Mouse (Mus musculus) c-Kit-positive CD71-positive TER-119-positive erythroid progenitor cells, embryonic 14.5 days (primary cell): Measurements from ENCODE around the gene Tjp3.

Experiments
- DNase-seq: peaks from one replicate; pipeline ENCODE4 v3.0.0-alpha.2; 2013; ENCODE audit warnings: low spot score

The Tjp3 gene

DNA sequence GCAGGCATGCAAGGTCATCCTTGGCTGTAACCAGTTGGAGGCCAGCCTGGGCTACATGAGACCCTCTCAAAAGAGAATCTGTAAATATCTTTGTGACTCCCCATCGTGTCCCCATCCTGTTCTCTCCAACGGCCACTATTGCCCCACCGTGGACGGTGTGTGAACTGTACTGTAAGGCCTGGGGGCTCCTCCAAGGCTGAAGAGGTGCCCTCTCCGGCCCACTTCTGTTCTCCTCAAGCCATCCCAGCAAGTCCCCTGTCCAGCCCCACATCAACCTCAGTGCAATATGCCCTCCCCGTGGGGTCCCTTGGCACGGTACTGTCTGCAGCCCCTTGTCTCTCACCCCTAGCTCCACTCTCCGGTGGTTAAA is 27.9 kb upstream of the Tjp3 start:
- no peak for DNase-seq

DNA sequence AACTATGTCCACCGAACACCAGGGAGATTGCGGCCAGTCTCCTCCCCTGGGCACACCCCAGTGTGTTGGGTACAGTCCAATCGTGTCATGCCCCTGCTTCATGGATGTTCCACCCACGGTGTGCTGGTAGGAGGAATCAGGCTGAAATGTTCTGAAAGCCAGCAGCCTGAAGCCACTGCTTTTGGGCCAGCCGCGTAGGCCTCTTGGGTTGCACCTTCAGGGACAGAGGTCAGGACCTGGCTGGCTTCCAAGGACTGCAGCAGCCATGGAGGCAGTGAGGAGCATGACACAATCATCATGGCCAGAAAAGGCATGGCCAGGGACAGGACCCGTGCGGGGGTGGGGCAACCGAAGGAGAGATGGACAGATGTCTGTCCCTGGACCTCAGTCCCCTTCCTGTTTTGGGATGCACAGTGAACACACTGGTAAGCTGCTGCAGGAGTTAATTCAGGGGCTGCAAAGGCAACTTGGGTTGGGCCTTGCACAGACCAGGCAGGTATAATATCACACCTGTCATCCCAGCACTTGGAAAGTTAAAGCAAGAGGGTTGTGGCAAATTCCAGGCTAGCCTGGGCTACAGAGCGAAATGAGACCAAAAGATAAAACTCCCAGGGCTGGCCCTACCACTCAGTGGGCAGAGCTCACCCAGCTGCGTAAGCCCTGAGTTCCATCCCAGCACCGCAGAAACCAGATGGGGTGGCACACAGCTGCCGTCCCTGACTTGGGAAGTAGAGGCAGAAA is 27.4 kb upstream of the Tjp3 start:
- DNase-seq: no peak

DNA sequence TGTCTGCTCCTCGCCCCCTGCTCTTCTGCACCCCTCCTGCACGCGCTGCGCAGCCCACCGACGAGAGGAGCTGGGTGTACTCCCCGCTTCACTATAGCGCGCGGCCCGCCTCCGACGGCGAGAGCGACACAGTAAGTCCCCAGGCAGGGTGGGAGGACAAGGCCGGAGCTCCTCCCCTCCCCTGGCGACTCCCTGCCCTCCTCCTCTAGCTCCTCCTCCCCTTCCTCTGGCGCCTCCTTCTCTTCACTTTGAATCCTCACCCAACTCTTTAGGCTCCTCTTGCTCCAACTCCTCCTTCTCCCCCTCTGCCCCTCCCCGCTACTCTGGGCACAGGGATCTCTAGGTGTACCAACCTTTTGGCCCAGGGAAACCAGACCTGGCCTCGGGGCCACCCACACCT is 25.9 kb upstream of the Tjp3 start:
- DNase-seq: peak; percentile 56

- DNase-seq: no peak
Measured at GRCm38 (mm10) chr10:81316338-81317060, 25.1 kb upstream of the Tjp3 start.

DNA sequence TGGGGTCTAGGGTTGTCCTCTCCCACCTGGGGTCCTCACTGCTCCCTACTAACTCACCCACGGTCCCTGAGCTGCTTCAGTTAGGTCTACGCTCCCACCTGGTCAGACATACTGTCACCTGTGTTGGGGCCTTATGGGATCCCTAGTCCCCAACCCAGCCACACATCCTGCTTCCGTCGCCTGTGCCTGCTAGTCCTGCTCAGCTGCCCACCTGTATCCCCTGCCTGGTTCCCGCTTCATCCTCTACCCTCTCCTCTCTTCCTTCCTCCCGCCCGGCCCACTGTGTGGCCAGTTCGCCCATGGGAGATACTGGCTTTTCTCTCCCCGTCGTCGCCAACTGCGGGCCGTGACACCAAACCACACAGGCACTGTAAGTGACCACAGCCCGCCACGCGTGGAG is 24.2 kb upstream of the Tjp3 start:
- no peak for DNase-seq

DNA sequence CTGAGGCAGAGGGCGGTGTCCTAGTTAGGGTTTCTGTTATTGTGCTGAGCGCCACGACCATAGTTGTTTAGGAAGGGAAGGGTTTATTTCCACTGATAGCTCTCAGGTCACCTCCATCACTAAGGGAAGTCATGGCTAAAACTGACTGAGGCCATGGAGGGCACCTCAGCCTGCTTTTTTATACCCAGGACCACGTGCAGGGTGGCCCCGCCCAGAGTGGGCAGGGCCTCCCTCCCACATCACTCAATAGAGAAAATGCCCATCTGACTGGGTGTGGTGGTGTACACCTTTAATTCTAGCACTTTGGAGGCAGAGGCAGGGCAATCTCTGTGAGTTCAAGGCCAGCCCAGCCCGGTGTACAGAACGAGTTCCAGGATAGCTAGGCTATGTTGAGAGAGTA is 22.8 kb upstream of the Tjp3 start:
- no peak for DNase-seq

GRCm38 (mm10) chr10:81313581-81313980 is 22.2 kb upstream of the Tjp3 start:
- no peak for DNase-seq

DNA sequence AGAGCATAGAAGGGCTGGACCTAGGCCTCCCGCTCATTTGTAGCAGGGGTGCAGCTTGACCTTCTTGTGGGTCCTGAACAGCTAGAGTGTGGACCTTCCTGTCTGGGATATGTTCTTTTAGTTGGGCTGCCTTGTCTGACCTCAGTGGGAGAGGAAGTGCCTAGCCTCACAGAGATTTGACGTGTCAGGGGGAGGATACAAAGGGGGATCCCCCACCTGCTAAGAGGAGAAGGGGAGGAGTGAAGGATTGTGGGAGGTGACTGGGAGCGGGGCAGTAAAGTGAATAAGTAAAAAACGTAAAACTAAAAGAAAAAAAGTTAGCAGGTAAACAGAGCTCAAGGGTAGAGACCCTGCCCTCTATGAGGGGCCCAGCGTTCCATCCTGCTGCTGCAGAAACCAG is 18.2 kb upstream of the Tjp3 start:
- no peak for DNase-seq

DNA sequence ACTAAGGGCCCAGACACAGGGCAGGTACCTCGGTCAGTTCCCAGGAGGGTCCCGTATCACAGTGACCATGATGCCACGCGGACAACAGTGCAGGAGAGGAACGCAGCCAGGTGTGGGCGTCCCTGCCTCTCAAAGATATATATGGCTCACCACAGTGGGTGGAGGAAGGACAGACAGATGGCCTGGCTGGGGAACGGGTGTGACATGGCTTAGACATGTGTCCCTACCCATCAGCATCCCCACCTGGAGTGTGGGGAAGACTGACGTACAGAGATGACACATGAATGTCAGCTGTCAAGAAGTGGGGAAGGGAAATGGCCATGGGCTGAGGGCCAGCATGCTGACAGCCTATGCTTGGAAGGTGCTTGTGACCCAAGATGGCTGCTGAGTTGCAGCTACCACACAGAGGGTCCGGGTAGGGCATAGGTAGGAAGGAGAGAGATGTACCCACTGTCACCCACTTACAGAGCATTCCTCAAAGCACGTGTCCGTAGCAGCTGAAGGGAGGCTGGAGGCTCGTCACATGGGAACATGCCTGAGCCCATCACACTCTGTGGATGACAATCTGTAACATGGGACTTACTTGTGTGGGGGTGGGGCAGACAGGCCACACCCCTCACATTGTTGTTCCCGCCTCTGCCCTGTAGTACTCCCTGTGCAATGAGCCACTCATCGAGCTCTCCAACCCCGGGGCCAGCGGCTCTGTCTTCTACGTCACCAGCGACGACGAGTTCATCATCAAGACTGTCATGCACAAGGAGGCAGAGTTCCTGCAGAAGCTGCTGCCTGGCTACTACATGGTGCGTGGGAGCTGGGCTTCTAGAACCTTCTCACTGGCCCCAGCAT is 15.7 kb upstream of the Tjp3 start:
- DNase-seq: no peak

- DNase-seq: no peak
Measured at GRCm38 (mm10) chr10:81306173-81306668, 14.8 kb upstream of the Tjp3 start.

DNA sequence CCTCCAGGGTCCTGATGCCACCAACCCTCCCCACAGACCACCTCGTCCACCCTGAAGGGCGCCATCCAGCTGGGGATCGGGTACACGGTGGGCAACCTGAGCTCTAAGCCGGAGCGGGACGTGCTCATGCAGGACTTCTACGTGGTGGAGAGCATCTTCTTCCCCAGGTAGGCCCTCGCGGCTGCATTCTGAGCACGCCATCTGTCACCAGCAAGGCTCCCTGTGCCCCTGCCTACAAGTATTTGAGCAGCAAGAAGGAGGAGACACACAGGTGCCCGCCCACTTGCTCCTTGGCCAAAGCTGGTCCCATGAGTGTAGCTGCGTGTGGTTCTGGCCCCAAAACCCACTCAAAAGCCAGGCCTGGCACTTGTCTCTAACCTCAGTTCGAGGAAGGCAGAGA is 14.3 kb upstream of the Tjp3 start:
- DNase-seq: no peak

GRCm38 (mm10) chr10:81304597-81305238 is 13.3 kb upstream of the Tjp3 start:
- peak; percentile 59 for DNase-seq

GRCm38 (mm10) chr10:81303761-81304160 is 12.4 kb upstream of the Tjp3 start:
- no peak for DNase-seq

DNA sequence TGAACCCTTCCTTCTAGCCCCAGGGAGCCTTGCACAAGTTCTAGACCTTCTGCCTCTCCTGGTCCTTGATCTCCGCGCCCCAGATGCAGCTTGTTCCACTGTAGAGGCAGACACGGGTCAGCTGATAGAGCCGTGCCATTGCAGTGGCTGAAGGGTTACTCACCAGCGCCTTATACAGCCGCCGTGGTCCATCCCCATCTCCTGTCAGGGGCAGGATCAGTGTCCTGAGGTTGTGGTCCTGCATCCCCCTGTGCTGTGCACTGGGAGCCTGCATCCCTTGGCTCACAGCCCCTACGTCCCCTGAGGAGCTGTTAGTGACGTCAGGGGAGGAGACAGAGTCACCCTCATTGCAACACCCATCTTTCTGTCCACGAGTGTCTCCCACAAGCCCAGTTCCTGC is 11.9 kb upstream of the Tjp3 start:
- DNase-seq: no peak

- peak; percentile 46 for DNase-seq
Measured at GRCm38 (mm10) chr10:81302781-81303218, 11.4 kb upstream of the Tjp3 start.

- DNase-seq: no peak
Measured at GRCm38 (mm10) chr10:81302288-81302687, 10.9 kb upstream of the Tjp3 start.

DNA sequence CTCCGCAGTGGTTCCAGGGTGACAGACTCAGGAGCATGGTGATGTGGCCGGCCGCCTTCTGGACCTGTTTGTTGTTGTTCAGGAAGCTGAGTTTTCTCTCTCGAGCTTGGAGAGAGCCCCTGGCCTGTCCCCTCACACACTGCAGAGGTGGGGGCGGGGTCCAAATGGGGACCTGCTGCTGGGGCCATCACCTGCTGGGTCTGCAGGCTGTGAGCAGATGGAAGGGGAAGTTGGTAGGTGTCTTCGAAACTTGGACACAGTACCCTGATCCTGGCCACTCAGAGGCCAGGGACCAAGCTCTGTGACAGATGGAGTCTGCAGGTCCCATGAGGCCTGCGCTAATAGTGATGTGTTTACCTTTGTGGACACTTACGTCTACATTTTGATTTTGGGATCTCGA is 9.9 kb upstream of the Tjp3 start:
- DNase-seq: no peak

DNA sequence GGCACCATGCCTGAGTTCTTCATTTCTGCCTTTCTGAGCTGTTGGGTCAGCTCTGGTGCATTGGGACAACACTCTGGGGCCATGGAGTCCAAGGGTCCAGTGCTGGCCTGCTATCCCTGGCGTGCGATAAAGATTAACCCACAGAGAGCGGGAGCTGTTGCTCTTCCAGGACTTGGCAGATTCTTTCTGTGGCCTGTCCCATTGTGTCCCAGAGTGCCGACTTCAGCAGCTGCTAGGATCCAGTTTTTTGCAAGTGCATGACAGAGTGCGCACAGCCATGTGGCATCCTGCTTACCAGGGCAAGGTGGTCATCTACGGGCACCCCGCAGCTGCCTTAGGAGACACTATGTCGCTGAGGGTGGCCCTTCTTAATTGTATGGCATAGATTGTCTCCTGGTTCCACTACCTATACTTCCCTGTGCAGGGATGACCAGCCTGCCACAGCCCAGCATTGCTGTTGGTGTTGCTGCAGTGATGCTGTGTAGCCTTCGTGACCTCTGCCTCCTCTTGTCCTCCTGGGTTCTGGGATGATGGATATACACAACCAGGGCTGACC is 9.0 kb upstream of the Tjp3 start:
- DNase-seq: no peak

- DNase-seq: no peak
Measured at GRCm38 (mm10) chr10:81299585-81300351, 8.4 kb upstream of the Tjp3 start.

DNA sequence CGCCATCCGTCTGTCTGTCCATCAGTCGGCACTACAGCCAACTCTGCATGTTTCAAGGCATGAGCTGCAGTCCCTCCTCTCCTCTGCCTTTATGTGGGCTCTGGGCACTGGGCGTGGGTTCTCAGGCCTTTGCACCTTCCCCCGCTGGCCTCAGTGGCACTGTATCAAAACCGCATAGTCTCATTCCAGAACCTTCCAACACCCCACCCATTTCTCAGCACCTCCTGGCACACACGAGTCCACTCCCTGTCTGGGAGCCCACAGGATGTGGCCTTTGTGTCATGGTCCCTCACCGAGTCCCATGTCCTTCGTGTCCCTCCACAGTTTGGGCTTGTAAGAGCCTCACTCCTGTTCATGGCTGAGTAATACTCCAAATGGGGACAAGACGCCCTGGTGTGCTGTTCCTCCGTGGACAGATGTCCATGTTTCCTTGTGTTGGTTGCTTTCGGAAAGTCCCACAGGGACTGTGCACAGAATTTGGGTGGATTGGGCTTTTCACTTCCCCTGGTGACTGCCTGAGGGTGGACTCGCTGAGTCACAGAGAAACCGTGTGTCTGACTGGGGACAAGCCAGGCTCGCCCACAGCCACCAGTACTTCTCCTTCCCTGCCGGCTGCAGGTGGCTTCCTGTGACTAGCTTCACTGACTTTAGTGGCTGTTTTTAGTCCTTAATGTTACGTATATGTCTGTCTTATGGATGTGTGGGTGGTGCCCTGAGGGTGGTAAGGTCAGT is 7.2 kb upstream of the Tjp3 start:
- DNase-seq: no peak
